Mouse (Mus musculus) thymus, adult 18-20 months (tissue): ENCODE data around the gene Clec4b1.
"Not testable (repeated sequence)": the region's sequence is repeated elsewhere in the genome, so short reads cannot be mapped to it uniquely, and the experiment has no call there.

Experiments used
- DNase-seq, 2 experiments: peaks; one replicate each; pipeline ENCODE4 v3.0.0; 2022; ENCODE audit warnings: mixed read lengths in 2 of 2

Clec4b1 gene

DNA sequence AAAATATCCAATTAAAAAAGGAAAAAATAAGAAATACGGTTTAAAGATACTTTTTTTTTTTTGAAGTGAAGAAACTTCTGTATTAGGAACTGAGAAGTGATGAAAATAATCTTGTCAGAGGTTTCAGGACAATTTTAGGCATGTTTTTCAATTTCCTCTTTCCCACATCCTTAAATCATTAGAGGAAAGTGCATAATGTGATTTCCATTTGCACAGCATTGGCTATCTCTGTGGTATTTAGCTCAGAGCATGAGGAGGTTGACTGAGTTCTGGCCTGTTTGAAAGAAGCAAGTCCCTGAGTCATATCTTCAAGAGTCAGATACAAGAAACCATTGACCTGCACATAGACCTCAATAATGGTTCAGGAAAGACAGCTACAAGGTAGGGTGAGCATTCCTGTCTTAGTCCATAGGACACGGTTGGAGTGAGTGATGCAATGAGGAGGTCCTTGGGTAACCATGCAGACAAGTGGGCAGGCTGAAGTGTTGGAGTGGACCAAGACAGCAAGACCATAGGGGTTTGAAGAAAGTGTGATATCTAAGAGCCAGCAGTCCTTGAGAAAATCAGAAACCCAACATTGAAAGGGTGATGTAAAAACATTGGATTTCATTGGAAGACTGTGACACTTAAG, at the start of gene Clec4b1:
Clec4b1 (plus strand) TSS at position 221 of the 631 bp plus-strand sequence.
- no peak for DNase-seq

DNA sequence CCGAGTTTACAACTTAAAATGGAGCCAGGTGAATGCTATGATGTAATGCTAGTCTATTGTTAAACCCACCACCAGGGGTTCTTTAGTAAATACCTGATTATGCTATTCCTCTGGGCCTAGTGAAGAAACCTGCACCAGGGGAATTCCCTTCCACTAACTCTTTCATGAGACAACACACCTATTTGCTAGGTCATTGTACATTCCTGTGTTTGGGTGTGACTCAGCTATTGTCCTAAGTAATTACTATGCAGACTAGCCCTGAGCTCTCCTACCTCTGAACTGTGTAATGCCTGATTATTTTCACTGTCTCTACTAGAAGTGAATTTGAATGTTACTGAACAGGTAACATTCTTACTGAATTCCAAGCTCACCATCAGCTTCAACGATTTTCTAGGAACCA, 45.1 kb upstream of the Clec4b1 start:
- DNase-seq, result not testable (repeated sequence)

DNA sequence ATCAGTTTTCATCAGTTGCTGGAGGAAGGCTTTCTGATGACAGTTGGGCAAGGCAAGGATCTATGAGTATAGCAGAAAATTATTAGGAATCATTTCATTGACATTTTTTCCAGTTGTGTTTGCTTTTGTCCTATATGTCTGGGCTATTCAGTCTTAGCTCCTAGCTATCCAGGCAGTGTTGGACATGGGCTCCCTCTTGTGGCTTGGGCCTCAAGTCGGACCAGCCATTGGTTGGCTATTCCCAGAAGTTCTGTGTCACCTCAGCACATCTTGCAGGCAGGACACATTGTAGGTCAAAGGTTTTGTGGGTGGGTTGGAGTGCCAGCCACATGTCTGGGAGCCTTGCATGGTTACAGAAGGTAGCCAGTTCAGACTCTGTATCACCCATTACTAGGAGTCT, 44.2 kb upstream of the Clec4b1 start:
- DNase-seq, result no peak

DNA sequence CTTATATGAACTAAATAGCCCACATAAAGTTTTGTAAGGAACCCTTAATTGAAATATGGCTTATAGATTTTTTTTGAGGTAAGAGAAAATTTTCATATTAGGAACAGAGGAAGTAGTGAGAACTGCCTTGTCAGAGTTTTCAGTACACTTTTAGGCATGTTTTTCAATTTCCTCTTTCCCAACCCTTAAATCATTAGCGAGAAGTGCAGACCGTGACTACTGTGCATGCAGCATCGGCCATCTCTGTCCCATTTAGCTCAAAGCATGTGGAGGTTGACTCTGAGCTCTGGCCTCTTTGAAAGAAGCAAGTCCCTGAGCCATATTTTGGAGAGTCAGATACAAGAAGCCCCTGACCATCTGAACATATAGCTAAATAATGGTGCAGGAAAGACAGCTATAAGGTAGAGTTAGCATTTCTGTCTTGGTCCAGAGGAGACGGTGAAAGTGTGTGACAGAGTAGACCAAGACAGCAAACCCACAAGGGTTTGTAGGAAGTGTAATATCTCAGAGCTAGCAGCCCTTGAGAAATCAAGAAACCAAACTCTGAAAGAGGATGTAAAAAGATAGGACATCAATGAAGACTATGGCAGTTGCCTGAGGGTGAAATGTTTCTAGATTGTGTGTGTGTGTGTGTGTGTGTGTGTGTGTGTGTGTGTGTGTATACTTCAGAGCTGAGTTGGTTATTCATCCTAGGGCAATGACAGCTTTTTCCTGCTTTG, 45.5 kb downstream of the Clec4b1 start:
- no peak for DNase-seq

DNA sequence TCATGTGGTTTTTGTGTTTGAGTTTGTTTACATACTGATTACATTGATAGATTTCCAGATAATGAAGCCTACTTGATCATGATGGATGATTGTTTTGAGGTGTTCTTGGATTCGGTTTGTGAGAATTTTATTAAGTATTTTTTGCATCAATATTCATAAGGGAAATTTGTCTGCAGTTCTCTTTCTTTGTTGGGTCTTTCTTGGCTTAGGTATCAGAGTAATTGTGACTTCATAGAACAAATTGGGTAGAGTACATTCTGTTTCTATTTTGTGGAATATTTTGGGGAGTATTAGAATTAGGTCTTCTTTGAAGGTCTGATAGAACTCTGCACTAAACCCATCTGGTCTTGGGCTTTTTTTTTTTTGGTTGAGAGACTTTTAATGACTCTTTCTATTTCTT, 56.4 kb downstream of the Clec4b1 start, which contains the start of gene Clec4a2:
Clec4a2 (plus strand) TSS at position 301 of the 400 bp plus-strand sequence.
- not testable (repeated sequence) for DNase-seq
